Mouse (Mus musculus) macrophage (primary cell): Measurements from ENCODE around the gene Cacna1e. TPM values are rescaled to one million over a fixed set of nuclear protein-coding genes. Genes with fewer than 3 reads are reported as not detected.

ENCODE experiments used
- H3K27ac ChIP-seq: fragments of 350-480 bp; formaldehyde crosslinking; 2 replicates; pipeline ENCODE4 v1.9.0; 2021
- H3K36me3 ChIP-seq: fragments of 350-480 bp; formaldehyde crosslinking; 2 replicates; pipeline ENCODE4 v1.9.0; 2021; ENCODE audit errors: inconsistent target
- H3K4me3 ChIP-seq: fragments of 350-480 bp; formaldehyde crosslinking; 2 replicates; pipeline ENCODE4 v1.9.0; 2021; ENCODE audit errors: inconsistent target
- H3K79me2 ChIP-seq: fragments of 350-480 bp; formaldehyde crosslinking; 2 replicates; pipeline ENCODE4 v1.9.0; 2021; ENCODE audit errors: inconsistent target
- WGBS: methylation state at CpG from one replicate; pipeline ENCODE4 v1.1.7; 2026; ENCODE audit warnings: inconsistent platforms; ENCODE audit not compliant: missing documents; 5-methylcytosine and 5-hydroxymethylcytosine counted together
- polyA plus RNA-seq: library from polyadenylated mRNA; stranded (reverse); fragments of 250-400 nt; gene quantifications from 3 replicates; pipeline ENCODE4 v1.2.4, GENCODE M21; 2018; ENCODE audit warnings: inconsistent platforms
- total RNA-seq, 78 experiments: library from RNA; depleted of rRNA; stranded (reverse); fragments of 250-400 nt; gene quantifications; 1 replicate in 9 of 78; 2 replicates in 24 of 78; 3 replicates in 43 of 78; 4 replicates in 2 of 78; pipeline ENCODE4 v1.2.4; 2018; ENCODE audit warnings: inconsistent platforms in 56 of 78

Cacna1e gene
- under 1 TPM in 2 of 26 experiments, not detected in 24; 0.16 to 0.34 TPM for total RNA-seq (2018; cell fraction: chromatin; rRNA removed)
- total RNA-seq (2018; cell fraction: cytosol; rRNA removed) = under 1 TPM in 7 of 26 experiments, not detected in 19; under 0.01 to 0.05 (median 0.03) TPM
- total RNA-seq (2018; cell fraction: nucleus; rRNA removed) = under 1 TPM in 19 of 26 experiments, not detected in 7; 0.03 to 0.51 (median 0.17) TPM
- polyA plus RNA-seq = 0.01 TPM in 1 of 3 replicates, not detected in the others

GRCm38 (mm10) chr1:154884275-154885206, at the start of gene Cacna1e:
Cacna1e (minus strand) TSS chr1:154884501.
- H3K27ac ChIP-seq = no peak within 1 kb of the TSS
- no peaks in the 10 kb centered on the region for H3K36me3 ChIP-seq
- 13% methylated on average over 31 of the region's 31 CpGs for WGBS
- H3K79me2 ChIP-seq = no peaks in the 10 kb centered on the region
- no peak within 1 kb of the TSS for H3K4me3 ChIP-seq

GRCm38 (mm10) chr1:154918406-154918805, 34.1 kb upstream of the Cacna1e start:
- H3K79me2 ChIP-seq = no peaks in the 10 kb centered on the region
- no peaks in the 10 kb centered on the region for H3K36me3 ChIP-seq
- no peak overlapping the region for H3K4me3 ChIP-seq
- WGBS = 77% methylated on average over 2 of the region's 2 CpGs
- no peak overlapping the region for H3K27ac ChIP-seq

GRCm38 (mm10) chr1:154917438-154917837, 33.1 kb upstream of the Cacna1e start:
- Histone ChIP-seq H3K4me3 (no peak overlapping the region), H3K27ac (no peak overlapping the region), H3K36me3 (no peaks in the 10 kb centered on the region), H3K79me2 (no peaks in the 10 kb centered on the region)
- WGBS = 81% methylated on average over 6 of the region's 6 CpGs

- Histone ChIP-seq H3K4me3 (no peak overlapping the region), H3K79me2 (no peaks in the 10 kb centered on the region), H3K27ac (no peak overlapping the region), H3K36me3 (no peaks in the 10 kb centered on the region)
- WGBS = 75% methylated on average over 1 of the region's 2 CpGs
Observed at GRCm38 (mm10) chr1:154909554-154909953, 25.3 kb upstream of the Cacna1e start.

GRCm38 (mm10) chr1:154897390-154897789, 13.1 kb upstream of the Cacna1e start:
- no peaks in the 10 kb centered on the region for H3K79me2 ChIP-seq
- 96% methylated on average over 2 of the region's 2 CpGs for WGBS

GRCm38 (mm10) chr1:154890244-154890643, 5.9 kb upstream of the Cacna1e start:
- Histone ChIP-seq H3K27ac (no peak overlapping the region), H3K4me3 (no peak overlapping the region), H3K79me2 (no peaks in the 10 kb centered on the region), H3K36me3 (no peaks in the 10 kb centered on the region)
- WGBS = 76% methylated on average over 5 of the region's 5 CpGs

More at GRCm38 (mm10) chr1:154897390-154897789, 13.1 kb upstream of the Cacna1e start:
- no peaks in the 10 kb centered on the region for H3K36me3 ChIP-seq
- no peak overlapping the region for H3K4me3 ChIP-seq
- H3K27ac ChIP-seq = no peak overlapping the region

GRCm38 (mm10) chr1:154888495-154888894, 4.2 kb upstream of the Cacna1e start:
- Histone ChIP-seq H3K79me2 (no peaks in the 10 kb centered on the region), H3K4me3 (no peak overlapping the region), H3K36me3 (no peaks in the 10 kb centered on the region), H3K27ac (no peak overlapping the region)
- 92% methylated on average over 5 of the region's 5 CpGs for WGBS

GRCm38 (mm10) chr1:154888018-154888417, 3.7 kb upstream of the Cacna1e start:
- H3K27ac ChIP-seq = no peak overlapping the region
- H3K79me2 ChIP-seq = no peaks in the 10 kb centered on the region
- 67% methylated on average over 5 of the region's 5 CpGs for WGBS
- H3K36me3 ChIP-seq = no peaks in the 10 kb centered on the region
- no peak overlapping the region for H3K4me3 ChIP-seq

GRCm38 (mm10) chr1:154887546-154887945, 3.2 kb upstream of the Cacna1e start:
- WGBS = 79% methylated on average over 3 of the region's 3 CpGs
- no peak overlapping the region for H3K27ac ChIP-seq
- no peaks in the 10 kb centered on the region for H3K36me3 ChIP-seq
- no peaks in the 10 kb centered on the region for H3K79me2 ChIP-seq
- no peak overlapping the region for H3K4me3 ChIP-seq

GRCm38 (mm10) chr1:154886611-154887010, 2.3 kb upstream of the Cacna1e start:
- no peaks in the 10 kb centered on the region for H3K36me3 ChIP-seq
- no peak overlapping the region for H3K4me3 ChIP-seq
- H3K27ac ChIP-seq = no peak overlapping the region
- WGBS = 76% methylated on average over 2 of the region's 2 CpGs
- no peaks in the 10 kb centered on the region for H3K79me2 ChIP-seq

- H3K36me3 ChIP-seq = no peaks in the 10 kb centered on the region
- H3K4me3 ChIP-seq = no peak overlapping the region
- 69% methylated on average over 6 of the region's 6 CpGs for WGBS
- no peaks in the 10 kb centered on the region for H3K79me2 ChIP-seq
- H3K27ac ChIP-seq = no peak overlapping the region
Observed at GRCm38 (mm10) chr1:154885207-154885548, 877 bp upstream of the Cacna1e start.

GRCm38 (mm10) chr1:154883596-154884191, 607 bp downstream of the Cacna1e start:
- Histone ChIP-seq H3K4me3 (no peak overlapping the region), H3K79me2 (no peaks in the 10 kb centered on the region), H3K27ac (no peak overlapping the region), H3K36me3 (no peaks in the 10 kb centered on the region)
- 9% methylated on average over 14 of the region's 18 CpGs for WGBS

GRCm38 (mm10) chr1:154865981-154866380, 18.3 kb downstream of the Cacna1e start:
- no peaks in the 10 kb centered on the region for H3K36me3 ChIP-seq
- H3K27ac ChIP-seq = no peak overlapping the region
- WGBS = 88% methylated on average over 1 of the region's 1 CpGs
- H3K4me3 ChIP-seq = no peak overlapping the region
- no peaks in the 10 kb centered on the region for H3K79me2 ChIP-seq

- 91% methylated on average over 8 of the region's 9 CpGs for WGBS
- Histone ChIP-seq H3K27ac (no peak overlapping the region), H3K4me3 (no peak overlapping the region), H3K79me2 (no peaks in the 10 kb centered on the region), H3K36me3 (no peaks in the 10 kb centered on the region)
Observed at GRCm38 (mm10) chr1:154861416-154861815, 22.9 kb downstream of the Cacna1e start.

- no peak overlapping the region for H3K4me3 ChIP-seq
- no peaks in the 10 kb centered on the region for H3K36me3 ChIP-seq
- no peaks in the 10 kb centered on the region for H3K79me2 ChIP-seq
- H3K27ac ChIP-seq = no peak overlapping the region
- 12% methylated on average over 3 of the region's 3 CpGs for WGBS
Observed at GRCm38 (mm10) chr1:154854564-154854963, 29.7 kb downstream of the Cacna1e start.
